Mouse (Mus musculus) mouse embryonic stem cell (cell line): ENCODE data around the gene Cltc.

Experiments used
- in situ Hi-C, 2 experiments: fragments of 300-500 bp; cut with MboI; formaldehyde crosslinking; loops; 1 replicate in 1 of 2; 3 replicates in 1 of 2; pipeline ENCODE4 v1.14.3; 2019 to 2020; ENCODE audit warnings: low sequenced_read_pairs in 2 of 2, low pct_unique_long_range_greater_than_20kb in 1 of 2, mixed read lengths in 1 of 2; ENCODE audit not compliant: unreplicated experiment in 1 of 2

The Cltc gene

DNA sequence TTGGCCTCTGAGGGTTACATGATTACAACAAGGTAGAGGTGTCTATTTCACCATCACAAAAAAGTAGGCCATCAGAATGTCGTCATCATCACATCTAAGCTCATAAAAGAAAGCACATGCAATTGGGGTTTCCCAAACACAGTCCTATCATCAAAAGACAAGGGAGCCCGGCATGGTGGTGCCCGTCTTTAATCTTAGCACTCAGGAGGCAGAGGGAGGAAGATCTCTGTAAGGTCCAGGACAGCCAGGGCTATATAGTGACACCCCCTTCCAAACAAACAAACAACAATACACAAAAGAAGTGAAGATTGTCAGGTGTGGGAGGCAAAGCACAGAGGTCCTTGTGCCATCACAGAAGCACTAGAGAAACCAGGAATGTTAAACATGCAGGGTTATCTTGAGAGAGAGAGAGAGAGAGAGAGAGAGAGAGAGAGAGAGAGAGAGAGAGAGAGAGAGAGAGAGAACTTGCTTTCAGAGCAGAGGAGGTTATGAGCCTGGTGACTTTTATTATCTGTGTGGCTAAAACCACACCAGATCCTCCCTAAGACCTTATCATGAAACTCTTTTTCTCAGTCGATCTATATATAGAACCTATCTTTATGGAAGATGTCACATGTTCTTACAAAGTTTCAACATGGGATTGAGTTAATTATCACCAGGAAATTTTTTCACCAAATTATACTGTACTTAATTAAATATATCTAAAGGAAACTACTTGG, 100.4 kb downstream of the Cltc start:
- in situ Hi-C loops: loop anchor here (5.0 to 10.0 kb wide), 2 partner anchors 80 to 92 kb away; no protein-coding TSS in a partner anchor

DNA sequence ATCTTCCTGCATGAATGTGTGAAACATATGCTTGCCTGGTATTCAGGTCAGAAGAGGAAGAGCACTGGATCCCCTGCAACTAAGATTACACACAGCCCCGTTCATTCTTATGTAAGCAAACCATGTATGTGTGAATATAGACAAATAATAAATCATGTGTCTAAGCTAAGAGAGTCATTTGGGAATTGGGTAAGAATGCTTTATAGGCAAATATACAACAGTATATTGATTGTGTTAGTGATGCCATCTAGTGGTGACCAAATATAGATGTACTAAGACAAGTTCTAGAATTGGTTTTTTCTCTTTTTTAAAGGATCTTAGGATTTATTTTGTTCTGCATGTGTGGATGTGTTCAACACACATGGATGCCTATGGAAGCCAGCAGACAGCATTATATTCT, 101.7 kb downstream of the Cltc start:
- in situ Hi-C loops: loop anchor here (5.0 to 10.0 kb wide), 2 partner anchors 78 to 91 kb away; no protein-coding TSS in a partner anchor

DNA sequence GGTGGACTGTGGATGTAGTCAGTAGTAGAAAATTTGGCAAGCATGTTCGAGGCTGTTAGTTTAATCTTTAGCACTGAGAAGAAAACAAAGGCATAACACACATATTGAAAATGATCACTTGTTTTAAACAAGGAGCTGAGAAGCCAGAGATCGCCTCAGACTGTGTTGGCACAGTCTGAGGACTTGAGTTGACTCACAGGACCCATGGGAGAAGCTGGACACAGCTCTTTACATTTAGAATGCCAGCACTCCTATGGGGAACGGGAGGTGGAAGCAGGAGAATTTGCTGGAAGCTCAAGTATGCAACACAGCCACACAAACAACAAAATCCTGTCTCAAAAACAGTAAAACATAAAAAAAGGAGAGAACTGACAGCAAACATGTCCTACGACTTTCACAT, 103.3 kb downstream of the Cltc start:
- in situ Hi-C loops: loop anchor here in 1 of 2 experiments (10.0 kb wide), 1 partner anchor 89 kb away; no protein-coding TSS in a partner anchor

DNA sequence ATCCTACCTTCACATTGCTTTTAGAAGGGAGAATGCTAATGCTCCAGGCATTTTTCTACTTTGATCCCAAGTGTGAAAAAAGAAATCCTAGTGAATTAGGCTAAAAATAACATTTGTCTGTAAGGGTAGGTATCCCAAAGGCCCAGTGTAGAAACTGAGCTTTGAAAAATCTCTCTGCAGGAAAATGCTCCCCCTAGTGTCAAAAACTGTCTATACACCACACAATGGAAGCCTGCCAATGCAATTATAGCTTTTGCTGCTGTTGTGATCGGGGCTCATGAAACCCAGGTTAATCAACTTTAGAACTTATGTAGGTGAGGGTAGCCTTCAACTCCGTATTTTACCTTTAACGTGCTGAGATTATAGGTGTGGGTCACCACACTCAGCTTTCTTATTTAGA, 103.9 kb downstream of the Cltc start:
- in situ Hi-C loops: loop anchor here in 1 of 2 experiments (10.0 kb wide), 1 partner anchor 89 kb away; no protein-coding TSS in a partner anchor

DNA sequence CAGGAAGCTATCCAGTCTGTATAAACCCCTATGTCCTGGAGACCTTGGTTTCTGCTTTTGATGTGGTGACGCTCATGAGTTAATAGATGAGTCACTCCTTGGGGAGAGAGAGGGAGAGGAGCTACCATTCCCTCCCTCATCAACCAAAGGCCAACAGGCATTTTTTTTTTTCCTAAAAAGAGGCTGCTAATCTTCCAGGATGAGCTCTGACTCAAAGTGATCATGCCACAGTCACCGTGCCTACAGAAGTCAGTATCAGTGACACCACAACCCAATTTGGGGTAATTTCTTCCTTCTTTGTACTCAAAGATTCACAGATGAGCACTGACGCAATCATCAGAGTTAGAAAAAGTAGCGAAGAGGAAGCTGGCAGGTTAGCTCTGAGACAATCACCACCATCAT, 104.8 kb downstream of the Cltc start:
- in situ Hi-C loops: loop anchor here in 1 of 2 experiments (10.0 kb wide), 1 partner anchor 88 kb away; no protein-coding TSS in a partner anchor

DNA sequence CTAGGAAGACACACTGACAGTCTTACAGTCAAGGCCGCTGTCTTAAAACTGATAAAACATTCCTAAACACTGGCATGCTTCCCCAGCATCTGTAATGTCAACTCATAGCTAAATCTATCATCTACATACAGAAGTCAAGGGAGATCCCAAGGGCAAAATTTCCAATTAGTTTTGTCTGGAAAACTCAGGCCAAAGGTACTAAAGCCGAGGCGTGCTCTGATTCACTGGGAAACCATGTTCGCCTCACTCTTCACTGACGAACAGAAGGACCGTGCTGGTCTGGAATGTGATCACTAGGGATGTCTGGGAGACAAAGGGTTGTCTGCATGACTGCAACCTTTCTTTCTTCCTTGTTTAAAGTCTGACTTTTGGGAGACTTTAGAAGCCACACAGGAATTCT, 106.7 kb downstream of the Cltc start:
- in situ Hi-C loops: loop anchor here in 1 of 2 experiments (10.0 kb wide), 1 partner anchor 86 kb away; no protein-coding TSS in a partner anchor

DNA sequence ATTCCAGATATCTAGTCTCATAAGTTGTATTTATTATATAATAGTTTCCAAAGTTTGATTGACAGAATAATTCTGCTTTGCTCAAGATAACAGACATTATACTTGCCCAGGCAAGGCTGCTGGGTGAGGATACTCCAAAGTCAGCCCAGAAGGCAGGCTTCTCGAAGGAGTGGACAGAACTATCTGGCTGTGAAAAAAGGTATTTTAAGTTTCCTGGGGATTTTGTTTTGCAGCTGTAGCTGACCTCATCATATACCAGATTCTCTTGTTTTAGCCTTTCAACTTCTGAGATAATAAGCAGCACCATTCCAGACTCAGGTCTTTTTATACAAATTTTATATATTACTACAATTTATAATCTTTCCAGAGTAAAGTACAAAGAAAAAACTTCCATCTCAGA, 107.8 kb downstream of the Cltc start:
- in situ Hi-C loops: no loop called here

DNA sequence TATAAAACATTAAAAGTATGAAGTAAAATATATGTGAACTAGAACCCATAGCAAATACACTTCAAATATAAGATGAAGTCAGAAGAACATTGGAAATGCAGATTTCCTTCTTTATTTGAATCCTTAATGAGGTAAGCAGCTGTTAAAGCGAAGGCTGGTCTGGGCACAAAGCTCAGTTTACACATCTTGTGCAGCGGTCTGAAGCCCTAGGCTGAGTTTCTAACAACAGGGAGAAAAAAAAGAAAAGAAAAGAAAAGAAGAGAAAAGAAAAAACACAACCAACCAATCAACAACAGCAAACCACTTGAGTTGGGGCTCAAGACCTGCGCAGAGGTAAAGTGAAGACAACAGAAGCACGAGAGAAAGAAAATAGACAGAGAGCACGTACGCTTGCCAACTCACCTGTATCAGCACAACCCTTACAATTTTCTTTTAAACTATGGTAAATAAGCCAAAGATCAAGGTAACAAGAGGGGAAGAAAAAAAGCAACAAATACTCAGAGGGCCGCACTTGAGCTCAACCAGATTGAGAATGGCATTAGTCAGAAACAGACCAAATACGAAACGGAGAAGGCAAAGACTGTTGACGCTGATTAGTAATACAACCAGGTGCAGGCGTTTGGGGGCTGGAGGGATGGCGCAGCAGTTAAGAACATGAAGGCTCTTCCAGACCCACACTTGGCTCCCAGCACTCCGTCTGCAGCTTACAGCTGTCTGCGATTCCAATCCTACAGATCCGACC, 109.5 kb downstream of the Cltc start:
- in situ Hi-C loops: no loop called here

DNA sequence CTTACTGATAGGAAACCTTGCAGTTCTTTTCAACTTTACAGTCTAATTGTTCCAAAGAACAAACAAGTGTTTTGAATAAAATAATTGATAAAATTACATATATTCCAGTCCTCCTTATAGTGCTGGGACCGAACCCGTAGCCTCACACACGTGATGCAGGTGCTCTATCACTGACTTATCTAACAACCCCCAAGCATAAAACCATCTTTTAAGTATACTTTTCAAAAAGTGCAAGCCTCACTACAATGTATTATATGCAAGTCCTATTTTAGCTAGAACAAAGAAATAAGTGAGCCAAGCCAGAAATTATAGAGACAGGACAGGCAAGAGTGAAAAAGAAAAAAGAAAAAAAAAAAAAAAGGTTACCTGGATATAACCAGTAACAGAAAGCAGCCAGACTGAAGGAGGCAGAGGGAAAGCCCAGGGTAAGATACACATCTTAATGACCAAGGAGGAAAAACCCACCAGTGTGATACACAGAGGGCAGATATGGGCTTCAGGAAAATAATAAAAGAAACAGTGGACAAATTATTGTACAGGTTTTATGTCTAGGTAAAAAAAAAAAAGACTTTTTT, 110.4 kb downstream of the Cltc start:
- in situ Hi-C loops: no loop called here

DNA sequence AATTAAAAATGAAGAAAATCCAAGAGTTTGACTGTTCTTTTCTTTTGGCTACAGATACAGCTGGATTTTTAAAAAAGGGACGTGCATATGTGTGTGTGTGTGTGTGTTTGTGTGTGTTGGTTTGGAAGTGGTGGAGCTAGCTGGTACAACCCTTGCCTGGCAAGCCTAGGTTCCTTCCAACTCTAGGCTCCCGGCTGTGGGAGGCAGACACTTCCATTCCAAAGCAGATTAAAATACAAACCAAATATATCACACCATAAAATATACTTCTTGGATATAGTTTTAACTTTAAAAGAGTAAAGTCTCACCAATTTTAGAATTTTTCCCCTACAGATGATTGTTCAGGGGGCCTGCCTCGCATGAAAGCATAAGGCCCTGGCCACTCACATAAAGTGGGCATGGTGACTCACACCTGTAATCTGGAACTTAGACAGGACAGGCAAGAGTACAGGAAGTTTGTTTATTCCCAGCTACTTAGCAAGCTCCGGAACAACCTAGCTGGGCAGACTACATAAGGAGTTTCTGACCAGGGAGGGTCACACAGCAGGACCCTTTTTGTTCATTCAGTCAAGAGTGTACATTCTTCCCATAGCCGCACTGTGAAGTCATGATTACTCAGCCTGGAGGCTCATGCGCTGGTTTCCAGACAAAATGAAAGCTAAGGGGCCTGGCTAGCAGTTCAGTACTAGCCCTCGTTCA, 111.1 kb downstream of the Cltc start:
- in situ Hi-C loops: no loop called here

DNA sequence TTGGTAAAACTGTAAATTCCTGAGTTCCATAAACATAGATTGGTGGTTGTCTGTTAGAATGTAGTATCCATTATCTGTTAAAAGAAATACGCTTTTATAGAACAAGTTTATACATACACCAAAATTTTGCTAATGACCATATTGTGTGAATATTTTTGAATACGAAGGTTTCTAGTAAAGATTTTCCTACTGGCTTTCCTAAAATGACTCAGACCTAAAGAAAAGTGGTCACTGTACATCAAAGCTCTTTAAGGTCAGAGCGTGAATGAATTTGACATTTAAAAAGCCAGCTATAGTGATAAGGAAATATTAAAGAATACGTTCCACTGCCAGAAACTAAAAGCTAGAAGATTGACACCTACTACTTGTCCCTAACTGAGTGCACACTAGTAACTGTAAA, 112.8 kb downstream of the Cltc start:
- in situ Hi-C loops: no loop called here
